Mouse (Mus musculus) left cerebral cortex, adult 2 months (tissue): ENCODE data around the gene Slc12a5. TPM values are rescaled to one million over a fixed set of nuclear protein-coding genes. Genes with fewer than 3 reads are reported as not detected.

Source experiments
- DNase-seq, 2 experiments: peaks; one replicate each; pipeline ENCODE4 v3.0.0; 2021 to 2022; ENCODE audit warnings: low spot score in 2 of 2, mixed read lengths in 1 of 2; ENCODE audit errors: extremely low spot score in 1 of 2
- H3K27ac ChIP-seq: fragments of 200-600 bp; 2 replicates; pipeline ENCODE4 v1.8.1; 2022
- H3K4me3 ChIP-seq: fragments of 200-600 bp; 2 replicates; pipeline ENCODE4 v1.8.1; 2022
- CTCF ChIP-seq: fragments of 200-600 bp; IDR thresholded peaks from 2 replicates; pipeline ENCODE4 v1.8.1; 2022; ENCODE audit warnings: antibody characterized with exemption, mild to moderate bottlenecking, moderate library complexity
- intact Hi-C: fragments of 180-260 bp; cut with DNase I; formaldehyde crosslinking; loops from one replicate; pipeline ENCODE4 v1.15.1; 2025
- total RNA-seq, 2 experiments: library from RNA; stranded (reverse); gene quantifications; 2 replicates each; pipeline ENCODE4 v1.2.3; 2021

The Slc12a5 gene
- total RNA-seq, 2 experiments from 2014 or later: 575 to 581 TPM

DNA sequence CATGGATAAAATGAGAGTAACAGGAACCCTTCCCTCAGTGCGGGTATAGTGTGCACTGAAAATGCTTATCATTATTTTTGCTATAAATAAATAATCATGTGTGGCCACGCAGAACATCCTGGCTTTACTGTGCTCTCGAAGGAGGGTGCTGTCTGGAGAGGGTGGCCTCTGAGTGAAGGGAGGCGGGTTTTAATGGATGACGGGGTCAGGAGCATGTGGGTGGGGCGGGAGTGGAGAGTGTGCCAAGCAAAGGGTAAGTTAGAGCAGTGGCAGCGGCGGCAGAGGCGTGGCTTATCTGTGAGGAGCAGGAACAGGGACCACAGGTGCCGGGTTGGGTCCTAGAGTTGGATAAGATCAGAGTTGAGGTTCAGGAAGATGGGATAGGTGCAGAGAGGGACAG is 31.2 kb downstream of the Slc12a5 start:
- H3K4me3 ChIP-seq: no peak overlapping the region
- intact Hi-C loops: no loop called here
- no peak for TF ChIP-seq CTCF
- no peak for DNase-seq
- no peak overlapping the region for H3K27ac ChIP-seq

- DNase-seq: no peak
- Histone ChIP-seq H3K27ac (peak overlapping the region; percentile 84), H3K4me3 (no peak overlapping the region)
- intact Hi-C loops: loop anchor here (2.0 kb wide), 1 partner anchor 25 kb away; no protein-coding TSS in a partner anchor
- TF ChIP-seq CTCF: no peak
These were observed 33.6 kb downstream of the Slc12a5 start for GRCm38 (mm10) chr2:164994156-164994555.

- no peak overlapping the region for H3K4me3 ChIP-seq
- DNase-seq: peak; percentile 61 to 67
- peak overlapping the region; percentile 84 for H3K27ac ChIP-seq
- intact Hi-C loops: loop anchor here (2.0 kb wide), 1 partner anchor 26 kb away; no protein-coding TSS in a partner anchor
- TF ChIP-seq CTCF: no peak; the same call in 1 of the 2 replicates
These were observed 34.2 kb downstream of the Slc12a5 start for GRCm38 (mm10) chr2:164994659-164995428.

DNA sequence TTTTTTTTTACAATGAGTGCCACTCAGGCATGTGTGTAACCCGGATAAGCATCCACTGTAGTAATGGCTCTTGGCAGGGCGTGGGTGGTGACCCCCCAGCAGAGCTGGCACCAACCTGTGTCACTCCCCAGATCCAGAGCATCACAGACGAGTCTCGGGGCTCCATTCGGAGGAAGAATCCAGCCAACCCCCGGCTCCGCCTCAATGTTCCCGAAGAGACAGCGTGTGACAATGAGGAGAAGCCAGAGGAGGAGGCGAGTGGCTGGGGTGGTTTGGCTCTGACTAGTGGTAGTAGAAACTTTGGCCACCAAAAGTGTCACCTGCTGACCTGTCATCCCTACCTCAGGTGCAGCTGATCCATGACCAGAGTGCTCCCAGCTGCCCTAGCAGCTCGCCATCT is 35.4 kb downstream of the Slc12a5 start:
- DNase-seq: no peak
- no peak overlapping the region for H3K4me3 ChIP-seq
- H3K27ac ChIP-seq: peak overlapping the region; percentile 84
- intact Hi-C loops: loop anchor here (2.0 kb wide), 1 partner anchor 27 kb away; no protein-coding TSS in a partner anchor
- TF ChIP-seq CTCF: no peak

GRCm38 (mm10) chr2:164996848-164997720 is 36.5 kb downstream of the Slc12a5 start:
- Histone ChIP-seq H3K27ac (peak overlapping the region; percentile 81), H3K4me3 (no peak overlapping the region)
- DNase-seq: no peak
- intact Hi-C loops: no loop called here
- no peak for TF ChIP-seq CTCF

- DNase-seq: no peak
- no peak for TF ChIP-seq CTCF
- peak overlapping the region; percentile 81 for H3K27ac ChIP-seq
- intact Hi-C loops: no loop called here
- H3K4me3 ChIP-seq: no peak overlapping the region
These were observed 37.3 kb downstream of the Slc12a5 start for GRCm38 (mm10) chr2:164997721-164998428.

GRCm38 (mm10) chr2:165001958-165002357 is 41.4 kb downstream of the Slc12a5 start:
- H3K27ac ChIP-seq: no peak overlapping the region
- no peak for DNase-seq
- intact Hi-C loops: no loop called here
- TF ChIP-seq CTCF: peak; percentile 31
- H3K4me3 ChIP-seq: no peak overlapping the region

DNA sequence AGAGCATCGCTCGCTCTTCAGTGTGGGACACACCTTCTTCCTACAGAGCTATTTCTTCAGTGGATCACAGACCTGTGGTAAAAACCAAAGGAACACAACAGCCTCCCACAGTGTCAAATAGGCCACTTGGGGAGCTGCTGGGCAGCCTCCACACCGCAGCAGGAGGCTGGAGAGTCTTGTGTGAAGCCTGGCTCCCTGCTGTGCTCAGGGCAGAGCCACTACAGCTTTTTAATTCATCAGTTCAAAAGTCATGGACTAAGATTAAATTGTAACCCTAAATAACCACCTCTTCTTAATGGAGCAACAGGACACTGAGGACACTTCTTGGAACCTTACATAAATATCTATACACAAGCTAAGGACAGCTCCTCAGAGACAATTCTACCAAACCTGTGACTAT is 42.5 kb downstream of the Slc12a5 start:
- intact Hi-C loops: no loop called here

DNA sequence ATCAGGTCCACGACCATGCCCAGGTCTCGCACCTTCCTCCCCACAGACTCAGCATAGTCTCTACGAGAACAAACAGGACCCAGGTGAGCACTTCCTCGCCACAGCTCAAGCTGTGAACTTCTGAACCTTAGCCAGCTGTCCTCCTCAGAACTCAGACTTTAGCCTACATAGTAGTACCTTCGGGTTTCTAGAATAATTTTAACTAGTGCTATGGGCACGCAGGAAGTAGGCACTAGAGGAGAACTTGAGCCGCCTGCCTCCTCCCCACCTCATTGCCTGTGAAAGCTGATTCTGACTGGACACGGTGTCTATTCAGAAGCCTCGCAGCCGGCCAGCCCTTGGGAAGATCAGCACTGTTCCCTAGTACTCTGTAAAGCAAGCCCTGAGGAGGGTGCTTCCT is 43.6 kb downstream of the Slc12a5 start:
- Histone ChIP-seq H3K27ac (no peak overlapping the region), H3K4me3 (no peak overlapping the region)
- TF ChIP-seq CTCF: no peak
- no peak for DNase-seq
- intact Hi-C loops: no loop called here

More for the DNA sequence above, 42.5 kb downstream of the Slc12a5 start:
- no peak overlapping the region for H3K27ac ChIP-seq
- DNase-seq: no peak
- no peak; the same call in 1 of the 2 replicates for TF ChIP-seq CTCF
- no peak overlapping the region for H3K4me3 ChIP-seq

GRCm38 (mm10) chr2:165006813-165007212 is 46.2 kb downstream of the Slc12a5 start:
- no peak for TF ChIP-seq CTCF
- intact Hi-C loops: no loop called here
- Histone ChIP-seq H3K27ac (no peak overlapping the region), H3K4me3 (no peak overlapping the region)
- no peak for DNase-seq

GRCm38 (mm10) chr2:165007986-165008385 is 47.4 kb downstream of the Slc12a5 start:
- TF ChIP-seq CTCF: no peak
- no peak for DNase-seq
- Histone ChIP-seq H3K27ac (no peak overlapping the region), H3K4me3 (no peak overlapping the region)
- intact Hi-C loops: no loop called here
